Mouse (Mus musculus) heart, postnatal 36 days (tissue): Measurements from ENCODE around the gene Rufy3. TPM values are rescaled to one million over a fixed set of nuclear protein-coding genes. Genes with fewer than 3 reads are reported as not detected.

ENCODE experiments used
- DNase-seq, 2 experiments: peaks; one replicate each; pipeline ENCODE4 v3.0.0; 2021 to 2022
- intact Hi-C: fragments of 180-260 bp; cut with DNase I; formaldehyde crosslinking; loops from one replicate; pipeline ENCODE4 v1.15.1; 2025
- total RNA-seq, 2 experiments: library from RNA; stranded (reverse); gene quantifications; 2 replicates each; pipeline ENCODE4 v1.2.3; 2021

Rufy3 gene
- total RNA-seq, 2 experiments from 2014 or later = 13.6 to 14.1 TPM

DNA sequence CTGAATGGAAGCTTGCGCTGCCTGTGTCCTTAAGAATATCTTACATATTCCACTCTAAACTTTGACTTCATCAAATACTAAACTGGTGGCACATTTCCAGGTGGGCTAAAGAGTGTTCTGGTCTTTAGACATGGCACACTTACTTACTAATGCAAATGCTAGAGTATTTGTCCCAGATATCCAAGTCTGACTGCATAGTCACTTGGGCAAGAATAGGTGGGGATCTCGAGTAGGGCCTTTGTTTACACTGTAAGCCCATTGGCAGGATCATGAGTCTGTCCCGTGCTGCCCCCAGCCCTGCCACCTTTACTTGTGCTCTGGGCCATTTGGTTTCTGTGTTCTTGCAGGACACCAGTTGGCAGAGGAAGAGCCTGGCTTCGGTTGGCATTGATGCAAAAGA lies 52.1 kb downstream of the Rufy3 start:
- intact Hi-C loops = no loop called here
- DNase-seq = no peak

DNA sequence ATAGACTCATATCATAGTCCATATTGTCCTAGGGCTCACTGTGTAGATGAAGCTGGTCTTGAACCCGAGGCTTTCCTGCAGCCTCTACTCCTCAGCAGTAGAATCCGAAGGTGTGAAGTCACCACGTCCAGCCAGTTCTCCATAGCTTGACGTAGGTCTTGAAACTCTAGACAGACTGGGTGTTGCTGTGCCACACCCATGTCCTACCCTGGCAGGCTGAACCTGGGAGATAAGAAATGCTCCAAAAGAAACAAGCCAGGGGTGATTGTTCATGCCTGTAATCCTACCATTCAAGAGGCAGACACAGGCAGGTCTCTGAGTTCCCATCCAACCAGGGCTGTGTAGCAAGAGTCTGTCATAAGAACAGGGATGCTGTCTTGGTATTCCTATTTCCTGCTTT lies 62.7 kb downstream of the Rufy3 start:
- intact Hi-C loops = no loop called here
- no peak for DNase-seq

DNA sequence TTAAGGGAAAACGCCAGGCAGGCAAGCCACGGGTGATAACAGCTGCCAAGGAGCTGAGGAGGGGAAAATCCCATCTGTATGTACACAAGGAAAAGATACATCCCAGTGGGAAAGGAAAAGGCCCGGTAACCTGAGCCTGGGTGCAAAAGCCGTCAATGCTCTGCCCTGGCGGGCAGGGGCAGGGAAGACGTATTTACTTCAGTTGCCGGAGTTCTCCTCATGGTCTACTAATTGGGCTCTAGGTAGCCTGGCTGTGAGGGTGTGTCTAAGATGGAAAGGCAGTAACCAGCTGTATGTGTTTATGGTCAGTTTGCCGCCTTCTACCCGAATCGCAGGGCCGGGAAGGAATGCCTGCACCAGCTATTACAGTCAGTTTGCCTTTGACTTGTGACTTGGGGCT lies 64.3 kb downstream of the Rufy3 start:
- no peak for DNase-seq
- intact Hi-C loops = no loop called here

DNA sequence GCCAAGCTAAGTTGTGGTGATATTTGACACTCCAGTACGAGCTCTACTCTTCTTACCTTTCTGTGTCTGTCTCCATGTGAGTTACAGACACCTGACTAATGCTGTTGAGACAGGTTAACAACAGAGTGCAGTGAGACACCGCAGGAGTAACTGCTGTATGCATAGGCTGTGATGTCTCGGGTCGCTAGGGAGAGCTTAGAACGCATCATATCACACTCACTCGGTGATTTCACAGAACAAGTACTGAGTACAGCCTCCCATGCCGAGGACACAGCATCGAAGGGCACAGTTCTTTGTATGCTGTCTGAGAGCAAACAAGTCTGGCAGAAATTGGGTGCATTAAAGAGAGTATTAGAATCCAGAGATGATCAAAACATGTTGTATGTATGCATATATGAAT lies 65.1 kb downstream of the Rufy3 start:
- DNase-seq = no peak
- intact Hi-C loops = no loop called here

DNA sequence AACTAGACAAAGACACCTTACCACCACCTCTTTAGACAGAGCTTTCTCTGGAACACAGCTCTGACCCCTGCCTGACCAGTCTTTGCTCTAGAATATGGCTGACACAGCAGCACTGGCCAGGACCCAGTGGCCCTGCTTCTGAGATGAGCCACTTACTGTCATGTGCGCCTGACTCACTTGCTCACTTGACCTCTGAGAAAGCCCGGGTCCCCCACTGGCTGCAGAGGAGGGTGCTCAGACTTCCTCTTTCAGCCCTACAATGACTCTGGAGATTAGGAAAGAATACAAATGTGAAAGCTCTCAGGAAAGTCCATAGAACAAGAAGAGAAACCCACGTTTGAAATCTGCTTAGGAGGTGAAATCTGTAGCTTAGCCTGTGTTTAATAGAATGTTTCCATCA lies 66.0 kb downstream of the Rufy3 start:
- intact Hi-C loops = no loop called here

DNA sequence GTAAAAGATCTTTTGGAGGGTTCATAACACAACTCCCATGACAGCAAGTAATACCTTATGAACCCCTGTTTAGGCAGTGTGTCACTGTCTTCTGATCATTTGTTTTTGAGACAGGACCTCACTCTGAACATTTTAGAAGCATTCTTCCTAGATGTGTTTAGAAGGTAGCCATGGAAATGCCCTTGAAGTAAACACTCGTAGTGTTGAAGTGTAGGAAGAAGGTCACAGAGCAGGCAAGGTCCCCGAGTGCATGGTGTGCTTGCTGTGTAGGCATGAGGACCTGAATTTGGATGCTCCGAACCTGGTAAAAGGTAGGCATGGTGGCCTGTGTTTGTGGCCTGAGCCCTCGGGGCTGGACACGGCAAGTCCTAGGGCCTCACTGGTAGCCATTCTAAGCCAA lies 66.7 kb downstream of the Rufy3 start:
- DNase-seq = no peak
- intact Hi-C loops = no loop called here

More for the DNA sequence above, 66.0 kb downstream of the Rufy3 start:
- peak in 1 of 2 experiments; percentile 23 for DNase-seq

DNA sequence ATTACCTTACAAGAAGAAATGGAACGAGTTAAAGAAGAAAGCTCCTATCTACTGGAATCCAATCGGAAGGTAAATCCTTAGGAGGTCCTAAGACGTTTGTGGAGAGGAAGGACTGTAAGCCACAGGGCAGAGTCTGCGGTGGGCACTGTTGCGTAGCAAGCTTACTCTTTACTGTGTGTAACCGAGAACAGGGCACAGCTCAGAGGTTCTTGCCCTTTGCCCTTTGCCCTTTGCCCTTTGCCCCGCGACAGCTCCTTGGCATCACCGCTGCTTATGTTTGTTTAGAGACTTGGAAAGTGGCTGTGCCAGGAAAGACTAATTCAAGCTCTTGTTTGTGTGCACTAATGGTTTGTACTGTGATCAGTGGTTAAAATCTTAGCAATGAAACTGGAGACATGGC lies 67.6 kb downstream of the Rufy3 start:
- DNase-seq = no peak
- intact Hi-C loops = no loop called here

DNA sequence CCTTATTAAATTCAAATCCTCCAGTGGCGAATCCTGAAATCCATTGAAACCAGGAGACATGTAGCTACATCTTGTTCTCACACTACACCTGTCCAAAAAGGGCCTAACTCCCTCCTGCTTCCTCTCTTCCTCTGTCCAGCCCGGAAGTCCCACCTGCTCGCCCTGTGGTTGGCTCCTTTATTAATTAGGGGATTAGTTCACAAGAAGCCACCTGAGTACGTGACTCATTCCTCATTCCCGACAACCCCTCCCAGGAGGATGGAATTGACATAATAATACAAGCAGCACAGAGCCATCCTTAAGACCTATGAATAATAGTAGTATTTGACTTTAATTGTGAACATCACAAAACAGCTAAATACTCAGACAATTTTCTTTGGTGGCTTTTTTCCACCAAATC lies 69.2 kb downstream of the Rufy3 start:
- intact Hi-C loops = no loop called here
- DNase-seq = no peak

DNA sequence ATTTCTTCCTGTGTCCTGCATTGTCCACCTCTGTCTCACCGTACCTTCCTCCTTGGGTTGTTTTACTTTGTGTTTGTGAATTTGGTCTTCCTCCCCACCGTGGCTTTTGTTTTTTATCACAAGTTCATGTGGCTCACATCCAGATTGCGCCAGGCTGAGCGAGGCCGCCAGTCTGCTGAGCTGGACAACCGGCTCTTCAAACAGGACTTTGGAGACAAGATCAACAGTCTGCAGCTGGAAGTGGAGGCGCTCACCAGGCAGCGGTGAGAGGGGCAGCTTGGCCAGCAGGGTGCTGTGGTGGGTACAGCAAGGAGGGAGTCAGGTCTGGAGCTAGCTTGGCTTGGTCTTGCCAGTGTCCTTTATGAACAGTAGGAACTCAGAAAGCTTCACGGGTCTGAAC lies 77.9 kb downstream of the Rufy3 start:
- intact Hi-C loops = no loop called here
- DNase-seq = no peak

DNA sequence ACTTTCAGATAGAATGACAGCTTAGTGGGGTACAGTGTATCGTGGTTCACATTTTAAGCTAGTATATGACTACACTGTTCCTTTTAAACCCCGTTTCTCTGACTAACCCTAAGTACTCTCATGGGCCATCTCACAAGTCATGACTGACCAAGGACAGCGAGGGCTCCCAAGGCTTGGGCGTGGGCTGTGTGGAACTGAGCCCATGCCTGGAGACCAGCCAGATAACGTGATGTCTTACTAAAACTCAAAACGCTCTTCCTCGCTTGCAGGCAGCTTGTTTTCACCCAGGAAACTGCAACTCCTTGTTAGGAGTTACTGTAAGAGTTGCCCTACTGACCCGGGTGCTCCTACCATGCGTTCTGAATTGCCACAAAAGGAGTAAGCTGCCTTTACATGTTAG lies 78.7 kb downstream of the Rufy3 start:
- intact Hi-C loops = no loop called here

DNA sequence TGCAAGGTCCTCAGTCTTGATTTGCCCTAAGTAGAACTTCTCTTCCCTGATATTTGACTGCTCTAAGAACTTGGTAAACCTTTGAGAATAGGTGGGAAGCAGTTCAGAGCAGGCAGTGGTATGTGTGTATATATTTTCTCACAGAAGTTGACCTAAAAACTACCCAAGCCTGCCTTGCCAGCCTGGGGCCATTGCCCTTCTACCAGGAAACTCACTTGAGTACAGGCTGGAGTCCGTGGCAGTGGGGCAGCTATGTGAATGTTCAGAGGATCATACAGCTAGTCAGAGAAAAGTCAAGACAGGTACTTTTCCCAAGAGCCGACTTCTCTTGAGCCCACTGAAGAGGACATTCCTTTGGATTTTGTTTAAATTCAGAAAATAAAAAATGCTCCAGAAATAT lies 80.1 kb downstream of the Rufy3 start:
- intact Hi-C loops = no loop called here
- DNase-seq = no peak

More for the DNA sequence above, 78.7 kb downstream of the Rufy3 start:
- DNase-seq = peak in 1 of 2 experiments; percentile 36

DNA sequence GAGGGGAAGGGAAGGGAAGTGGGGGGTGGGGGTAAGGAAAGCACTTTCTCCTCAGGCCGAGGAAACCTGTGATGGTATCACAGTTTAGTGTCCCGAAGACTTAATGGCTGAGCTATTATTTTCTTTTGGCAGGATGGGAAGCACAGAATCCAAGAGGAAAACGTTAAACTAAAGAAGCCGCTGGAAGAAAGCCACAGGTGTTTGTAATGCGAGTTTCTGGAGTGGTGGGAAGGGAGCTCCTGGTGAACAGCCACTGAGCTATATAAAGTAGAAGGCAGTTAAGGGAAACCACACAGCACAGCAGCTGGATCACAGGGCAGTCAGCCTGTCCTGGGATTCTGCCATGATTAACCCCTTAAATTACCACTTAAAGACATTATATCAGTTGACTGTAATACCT lies 80.6 kb downstream of the Rufy3 start:
- intact Hi-C loops = no loop called here
- DNase-seq = no peak

DNA sequence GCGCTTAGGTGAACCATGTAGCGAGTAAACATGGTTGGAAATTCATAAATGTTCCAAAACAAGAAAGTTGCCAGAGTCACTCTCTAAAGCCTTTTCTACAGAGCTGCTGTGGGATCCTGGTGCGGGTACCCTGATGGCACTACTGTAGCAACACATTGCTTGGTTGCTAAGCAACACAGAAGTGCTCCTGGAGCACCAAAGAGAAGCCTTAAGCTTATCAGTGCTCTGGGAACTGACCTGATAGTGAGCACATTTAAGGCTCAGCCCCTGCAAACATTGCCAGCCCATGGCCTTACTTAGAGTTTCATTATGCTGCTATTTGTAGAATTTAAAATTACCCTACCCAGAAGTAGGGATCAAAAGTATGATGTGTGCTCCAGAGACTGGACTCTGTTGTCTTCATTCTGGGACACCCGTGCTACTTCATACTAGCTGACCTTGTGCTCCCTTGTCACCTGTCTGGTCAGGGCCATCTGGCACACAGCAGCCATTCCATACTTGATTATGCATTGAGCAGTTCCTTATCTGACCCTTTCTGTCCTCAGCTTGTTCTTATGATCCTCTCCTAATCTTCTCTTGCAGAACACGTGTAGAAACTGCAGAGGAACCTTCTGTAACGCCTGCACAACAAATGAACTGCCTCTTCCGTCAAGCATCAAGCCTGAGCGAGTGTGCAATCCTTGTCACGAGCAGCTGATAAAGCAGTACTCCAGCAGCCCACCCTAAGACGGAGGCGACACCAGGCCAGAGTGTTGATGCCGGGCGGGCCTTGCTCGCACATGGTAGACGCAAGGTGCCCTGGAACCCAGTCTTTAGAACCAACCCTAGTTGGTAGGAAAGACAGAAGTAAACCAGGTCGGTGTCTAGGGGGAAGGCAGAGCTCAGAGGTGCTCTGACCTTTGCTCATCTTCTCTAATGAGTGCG lies 84.7 kb downstream of the Rufy3 start:
- intact Hi-C loops = no loop called here
- no peak for DNase-seq

DNA sequence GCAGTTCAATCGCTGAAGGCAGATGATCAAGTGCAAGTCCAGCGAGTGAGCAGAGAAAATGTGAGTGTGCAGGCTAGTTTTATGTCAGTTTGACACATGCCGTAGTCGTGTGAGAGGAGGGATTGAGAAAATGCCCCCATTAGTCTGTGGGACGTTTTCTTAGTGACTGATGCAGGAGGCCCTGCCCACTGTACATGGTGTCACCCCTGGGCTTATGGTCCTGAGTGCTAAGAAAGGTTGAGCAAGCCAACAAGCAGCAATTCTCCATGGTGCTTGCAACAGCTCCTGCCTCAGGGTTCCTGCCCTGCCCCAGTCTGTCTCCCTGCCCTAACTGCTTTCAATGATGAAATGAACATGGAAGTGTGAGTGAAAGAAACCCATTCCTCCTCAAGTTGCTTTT lies 87.7 kb downstream of the Rufy3 start:
- no peak for DNase-seq
- intact Hi-C loops = no loop called here

DNA sequence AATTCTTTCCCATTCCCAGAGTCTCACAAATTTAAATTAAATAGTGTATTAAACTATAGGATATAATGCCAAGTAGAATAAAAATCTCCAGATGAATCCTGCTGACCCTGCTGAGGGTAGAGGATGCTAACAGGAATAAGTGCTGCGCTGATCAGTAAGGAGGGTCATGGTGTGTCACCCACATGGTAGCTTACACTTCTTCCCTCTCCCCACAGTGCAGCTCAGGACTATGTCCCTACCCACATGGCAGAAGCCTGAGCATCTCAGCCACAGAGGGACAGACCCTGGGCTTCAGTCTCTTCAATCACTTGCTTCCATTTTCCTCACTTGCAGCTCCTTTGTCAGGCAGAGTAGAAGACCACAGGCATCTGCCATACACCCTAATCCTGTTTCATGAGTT lies 93.0 kb downstream of the Rufy3 start:
- intact Hi-C loops = no loop called here

DNA sequence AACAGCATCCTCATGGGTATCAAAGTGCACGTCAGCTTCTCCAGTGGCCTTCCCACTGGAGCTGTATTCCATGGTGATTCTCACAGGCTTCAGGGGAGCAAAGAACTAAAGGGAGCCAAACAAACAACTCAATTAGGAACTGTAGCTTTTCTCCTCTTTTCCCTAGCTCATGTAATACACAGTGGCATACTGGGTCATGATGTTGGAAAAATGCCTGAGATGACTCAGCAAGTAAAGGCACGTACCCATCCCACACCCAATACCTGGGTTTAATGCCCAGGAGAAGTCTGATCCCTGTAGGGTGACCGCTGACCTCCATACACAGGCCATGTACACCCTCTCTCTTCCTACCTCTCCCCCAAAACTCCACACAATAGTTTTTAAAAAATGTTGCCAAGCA lies 98.3 kb downstream of the Rufy3 start:
- intact Hi-C loops = no loop called here
- DNase-seq = no peak

More for the DNA sequence above, 93.0 kb downstream of the Rufy3 start:
- DNase-seq = no peak

DNA sequence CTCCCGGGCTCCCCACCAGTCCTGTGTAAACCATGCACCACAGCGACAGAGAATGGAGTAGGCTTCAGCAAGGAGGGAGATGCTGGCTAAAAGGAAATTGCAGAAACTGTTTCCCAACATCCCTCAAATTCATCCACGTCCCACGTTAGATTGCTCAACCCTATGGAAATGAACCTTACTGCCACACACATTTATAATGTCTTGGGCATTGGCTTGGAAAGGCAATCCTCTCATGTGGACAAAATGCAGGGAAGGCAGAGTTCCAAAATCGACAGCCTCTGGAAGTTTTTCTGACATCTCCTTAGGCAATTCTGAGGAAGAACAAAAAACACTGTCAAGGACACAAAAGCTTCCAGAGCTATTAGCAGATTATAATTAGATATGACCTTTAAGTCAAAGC lies 99.0 kb downstream of the Rufy3 start:
- intact Hi-C loops = no loop called here

DNA sequence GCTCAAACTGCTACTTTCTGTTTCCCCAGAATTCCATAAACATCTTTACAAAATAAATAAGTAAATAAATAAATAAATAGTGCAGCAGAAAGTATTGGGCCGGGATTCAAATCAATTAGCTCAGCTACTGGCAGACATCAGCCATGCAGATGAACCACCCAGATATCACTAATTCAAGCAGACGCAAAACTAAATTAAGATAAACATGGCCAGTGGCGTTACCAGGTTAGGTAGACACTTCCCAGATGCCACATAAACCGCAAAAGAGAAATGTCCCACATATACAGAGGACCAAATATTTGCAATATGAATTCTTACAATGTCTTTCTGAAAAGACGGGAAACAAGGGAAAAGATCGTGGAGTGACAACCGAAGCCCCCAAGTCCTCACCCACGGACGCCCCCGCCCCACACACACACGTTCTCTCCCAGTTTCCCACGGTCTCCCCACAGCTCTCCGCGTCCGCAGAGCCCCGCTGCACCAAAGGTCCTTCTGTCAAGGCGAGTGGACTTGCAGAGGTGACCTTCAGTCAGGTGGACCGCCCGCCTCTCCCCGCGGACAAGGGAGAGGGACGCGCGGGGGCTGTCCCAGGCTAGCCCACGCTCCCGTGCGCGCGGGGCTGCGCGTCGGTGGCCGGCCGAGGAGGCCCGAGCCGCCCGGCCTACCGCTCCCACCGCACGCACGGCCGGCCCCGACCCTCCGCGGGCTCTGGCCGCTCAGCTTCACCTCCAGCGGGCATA lies 110.0 kb downstream of the Rufy3 start:
- intact Hi-C loops = loop anchor here (5.0 kb wide), 2 partner anchors 92 to 108 kb away; partner anchors contain the start of gene Rufy3
- DNase-seq = peak in 1 of 2 experiments; percentile 41

More for the DNA sequence above, 99.0 kb downstream of the Rufy3 start:
- DNase-seq = no peak

DNA sequence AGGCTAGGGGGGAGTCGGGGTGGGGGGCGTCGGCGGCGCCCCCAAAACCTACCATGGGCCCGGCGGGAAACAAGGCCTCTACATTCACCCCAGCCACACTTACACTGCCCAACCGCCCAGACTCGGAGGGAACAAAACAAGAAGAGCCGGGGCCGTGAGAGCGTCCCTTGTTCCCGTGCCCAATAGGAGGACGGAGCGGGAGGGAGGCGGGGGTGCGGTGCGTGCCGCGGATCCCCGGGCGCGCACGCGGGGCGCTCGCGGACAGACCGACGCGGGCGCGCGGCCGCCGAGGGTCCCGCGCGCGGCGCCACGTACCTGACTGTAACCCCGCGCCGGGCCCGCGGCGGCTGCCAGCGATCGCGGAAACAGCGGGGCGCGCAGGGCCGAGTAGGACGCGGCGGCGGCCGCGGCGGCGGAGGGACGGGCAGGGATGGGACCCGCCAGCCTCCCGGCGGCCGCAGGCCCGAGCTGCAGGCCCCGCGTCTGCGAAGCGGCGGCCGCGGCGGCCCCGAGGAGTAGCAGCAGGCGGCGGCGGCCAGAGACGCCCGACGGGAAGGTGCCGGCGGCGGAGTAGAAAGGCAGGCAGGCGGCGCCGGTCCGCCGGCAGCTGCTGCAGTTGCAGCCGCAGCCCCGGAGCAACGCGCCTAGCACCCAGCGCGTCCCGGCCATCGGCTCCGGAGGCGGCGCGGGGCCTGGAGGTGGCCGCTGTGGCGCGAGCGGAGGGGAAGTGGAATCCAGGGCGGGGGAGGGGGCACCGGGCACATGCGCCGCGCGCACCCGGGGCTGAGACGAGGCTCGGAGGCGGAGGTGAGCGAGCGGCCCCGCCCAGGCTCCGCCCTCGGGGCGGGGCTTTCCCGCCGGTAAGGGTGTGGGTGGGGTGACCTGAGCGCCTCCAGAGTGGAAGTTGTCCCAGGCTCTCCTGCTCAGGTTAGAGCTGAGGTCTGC lies 110.9 kb downstream of the Rufy3 start, which contains the start of gene Grsf1:
Gene Grsf1, minus strand, starts transcription at position 729 of the 945 bp plus-strand sequence.
- peak; percentile 87 to 90 for DNase-seq
- intact Hi-C loops = loop anchor here (2.0 to 5.0 kb wide), 3 partner anchors 41 to 108 kb away; partner anchors contain the start of gene Rufy3

DNA sequence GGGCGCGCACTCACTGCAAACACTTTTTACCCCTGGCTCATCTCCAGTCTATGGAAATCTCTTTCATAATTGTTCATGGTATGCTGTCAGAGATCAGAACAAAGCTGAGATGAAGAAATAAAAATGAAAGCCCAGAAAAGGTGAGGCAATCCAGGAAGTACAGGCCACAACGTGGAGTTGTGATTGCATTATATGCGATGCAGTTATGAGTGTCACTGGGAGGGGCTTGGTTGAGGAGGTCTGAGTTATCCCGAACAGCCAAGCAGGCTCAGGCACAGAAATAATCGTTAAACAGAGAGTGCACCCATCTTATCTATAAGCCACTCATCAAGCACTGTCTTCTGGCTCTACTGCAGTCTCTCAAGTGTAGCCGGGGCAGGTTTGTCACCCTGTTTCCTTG lies 114.1 kb downstream of the Rufy3 start:
- no peak for DNase-seq
- intact Hi-C loops = loop anchor here (5.0 kb wide), 2 partner anchors 88 to 112 kb away; partner anchors contain the start of gene Rufy3
